Mouse (Mus musculus) layer of hippocampus, adult 8-10 months (tissue): ENCODE results near the gene Pak1ip1. TPM values are rescaled to one million over a fixed set of nuclear protein-coding genes. Genes with fewer than 3 reads are reported as not detected.
"Not testable (repeated sequence)": the region's sequence is repeated elsewhere in the genome, so short reads cannot be mapped to it uniquely, and the experiment has no call there.

Experiments used
- DNase-seq, 2 experiments: peaks; one replicate each; pipeline ENCODE4 v3.0.0; 2022; ENCODE audit warnings: low spot score in 2 of 2
- total RNA-seq, 4 experiments: library from RNA; stranded (reverse); gene quantifications; 2 replicates each; pipeline ENCODE4 v1.2.4; 2022

The Pak1ip1 gene
- 10 to 100 TPM; 37.6 to 41.3 (median 38.9) TPM for total RNA-seq

GRCm38 (mm10) chr13:41000926-41001639 lies at the start of gene Pak1ip1:
Gene Pak1ip1, plus strand, starts transcription at chr13:41001023.
- DNase-seq, result peak; percentile 90 to 93

GRCm38 (mm10) chr13:40951386-40951976 lies 49.3 kb upstream of the Pak1ip1 start:
- DNase-seq, result no peak

GRCm38 (mm10) chr13:40953231-40953630 lies 47.6 kb upstream of the Pak1ip1 start:
- no peak for DNase-seq

- no peak for DNase-seq
Observed at GRCm38 (mm10) chr13:40955773-40956172, 45.0 kb upstream of the Pak1ip1 start.

GRCm38 (mm10) chr13:40967609-40968008 lies 33.2 kb upstream of the Pak1ip1 start:
- DNase-seq, result no peak

GRCm38 (mm10) chr13:40968564-40968963 lies 32.3 kb upstream of the Pak1ip1 start:
- no peak for DNase-seq

GRCm38 (mm10) chr13:40969761-40970390 lies 30.9 kb upstream of the Pak1ip1 start:
- DNase-seq, result no peak

- no peak for DNase-seq
Observed at GRCm38 (mm10) chr13:40971261-40971660, 29.6 kb upstream of the Pak1ip1 start.

GRCm38 (mm10) chr13:40971831-40972230 lies 29.0 kb upstream of the Pak1ip1 start:
- no peak for DNase-seq

- DNase-seq, result no peak
Observed at GRCm38 (mm10) chr13:40972976-40973375, 27.8 kb upstream of the Pak1ip1 start.

GRCm38 (mm10) chr13:40977609-40978008 lies 23.2 kb upstream of the Pak1ip1 start:
- DNase-seq, result peak in 1 of 2 experiments; percentile 42

GRCm38 (mm10) chr13:40978652-40979051 lies 22.2 kb upstream of the Pak1ip1 start:
- DNase-seq, result no peak

- no peak for DNase-seq
Observed at GRCm38 (mm10) chr13:40979321-40979720, 21.5 kb upstream of the Pak1ip1 start.

GRCm38 (mm10) chr13:40982759-40983158 lies 18.1 kb upstream of the Pak1ip1 start:
- no peak for DNase-seq

GRCm38 (mm10) chr13:40986081-40986480 lies 14.7 kb upstream of the Pak1ip1 start:
- DNase-seq, result no peak

GRCm38 (mm10) chr13:40987608-40988303 lies 13.1 kb upstream of the Pak1ip1 start:
- DNase-seq, result not testable (repeated sequence)

GRCm38 (mm10) chr13:40988418-40988817 lies 12.4 kb upstream of the Pak1ip1 start:
- no peak for DNase-seq

- DNase-seq, result no peak
Observed at GRCm38 (mm10) chr13:40994487-40995263, 6.1 kb upstream of the Pak1ip1 start.

GRCm38 (mm10) chr13:40998537-40998936 lies 2.3 kb upstream of the Pak1ip1 start:
- DNase-seq, result not testable (repeated sequence)

GRCm38 (mm10) chr13:41000140-41000925 lies 490 bp upstream of the Pak1ip1 start:
- peak in 1 of 2 experiments; percentile 41 for DNase-seq
